ENCODE assay signal across 25 mouse cellular contexts in the genomic region with DNA sequence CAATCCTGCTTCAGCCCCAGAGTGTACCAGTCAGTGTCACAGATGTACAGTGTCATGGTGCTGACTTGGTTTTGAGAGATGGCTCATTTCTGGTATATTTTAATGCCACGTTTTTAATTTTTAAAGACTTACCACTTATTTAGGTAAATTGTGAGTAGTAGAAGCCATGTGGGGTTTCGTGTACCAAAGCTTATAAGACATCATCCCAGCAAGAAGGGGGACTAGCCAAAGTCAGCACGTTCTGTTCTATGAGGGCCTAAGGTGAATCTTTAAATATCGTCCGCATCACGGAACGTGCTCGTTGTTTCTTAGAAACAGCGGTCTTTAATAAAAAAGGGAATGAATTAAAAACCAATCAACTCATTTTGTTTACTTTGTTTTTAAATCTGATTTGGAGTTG. TPM values are rescaled to one million over a fixed set of nuclear protein-coding genes. Genes with fewer than 3 reads are reported as not detected.
DNase-seq lines count a peak whose midpoint lies in the region; ATAC-seq and TF ChIP-seq lines count a peak whose summit lies in the region.
"Had no signal": no experiment of that assay in that cellular context is flagged by ENCODE, and none has a peak within 500 bp of the region (broad histone marks: within the 10 kb centered on the region; RNA-seq: fewer than 3 reads in every experiment).

No protein-coding gene starts in this region.

- no peaks in the 10 kb centered on the region for H3K9me3 ChIP-seq in kidney, embryonic 15.5 days (replicated peaks)
- no peaks in the 10 kb centered on the region for H3K9me3 ChIP-seq in midbrain, embryonic 11.5 days (ENCODE audit: control insufficient read depth, low read length)
- no peaks in the 10 kb centered on the region for H3K9me3 ChIP-seq in midbrain, embryonic 15.5 days
- H3K9me3 ChIP-seq: forebrain, embryonic 10.5 days; forebrain, embryonic 15.5 days; G1E; heart, embryonic 12.5 days; heart, embryonic 15.5 days had no signal

- no peaks in the 10 kb centered on the region for H3K27me3 ChIP-seq in kidney, embryonic 15.5 days
- H3K27me3 ChIP-seq in midbrain, embryonic 11.5 days (ENCODE audit: control insufficient read depth, insufficient read depth, low read length), result peaks cover 11% of the 10 kb centered on the region
- H3K27me3 ChIP-seq in midbrain, embryonic 15.5 days (replicated peaks), result 0 out of 2 replicates have a peak, but pooled peaks cover 7% of the 10 kb centered on the region
- H3K27me3 ChIP-seq: CH12.LX; forebrain, embryonic 15.5 days; heart, embryonic 15.5 days; Patski had no signal

- no peak for DNase-seq in gastrocnemius, adult 2 months
- DNase-seq in gastrocnemius, adult 8-10 months (ENCODE audit: low spot score in 2 of 2), result no peak
- no peak for DNase-seq in kidney, postnatal 14 days
- DNase-seq in midbrain, embryonic 11.5 days (ENCODE audit: low spot score, missing footprints), result peak; percentile 54
- DNase-seq: adrenal gland, postnatal 10 days; adrenal gland, postnatal 36 days; B cell, adult 2 months; cerebellum, adult 18-20 months; cerebellum, adult 9-10 months; cerebellum, postnatal 14 days; gastrocnemius, postnatal 14 days; heart, adult 18-20 months; heart, postnatal 14 days had no signal

- peaks cover 60% of the 10 kb centered on the region for H3K4me1 ChIP-seq in kidney, embryonic 15.5 days
- H3K4me1 ChIP-seq in midbrain, embryonic 11.5 days (ENCODE audit: control insufficient read depth, insufficient read depth, low read length), result no peaks in the 10 kb centered on the region
- H3K4me1 ChIP-seq in midbrain, embryonic 15.5 days, result peaks cover 20% of the 10 kb centered on the region
- H3K4me1 ChIP-seq: heart, embryonic 12.5 days had no signal

- 90% methylated on average over 9 of the region's 9 CpGs for WGBS in kidney, embryonic 15.5 days
- WGBS in midbrain, embryonic 11.5 days, result 92% methylated on average over 9 of the region's 9 CpGs
- WGBS in midbrain, embryonic 15.5 days, result 85% methylated on average over 9 of the region's 9 CpGs

- peak overlapping the region; percentile 34; the same call in 1 of the 2 replicates for H3K4me2 ChIP-seq in kidney, embryonic 15.5 days
- no peak overlapping the region for H3K4me2 ChIP-seq in midbrain, embryonic 11.5 days
- H3K4me2 ChIP-seq in midbrain, embryonic 15.5 days, result no peak overlapping the region
- H3K4me2 ChIP-seq: forebrain, embryonic 15.5 days; heart, embryonic 12.5 days; heart, embryonic 15.5 days; hindbrain, embryonic 14.5 days had no signal

- peak overlapping the region; percentile 84 for H3K4me3 ChIP-seq in gastrocnemius, adult 2 months
- no peak overlapping the region for H3K4me3 ChIP-seq in kidney, embryonic 15.5 days (replicated peaks)
- H3K4me3 ChIP-seq in midbrain, embryonic 11.5 days (ENCODE audit: low read depth, low read length), result no peak overlapping the region
- no peak overlapping the region for H3K4me3 ChIP-seq in midbrain, embryonic 15.5 days
- H3K4me3 ChIP-seq: forebrain, embryonic 10.5 days; forebrain, embryonic 15.5 days; heart, embryonic 12.5 days; heart, embryonic 15.5 days had no signal

- intact Hi-C loops in gastrocnemius, adult 2 months (cut with DNase I), result no loop called here

- ATAC-seq in kidney, embryonic 15.5 days (replicated peaks; ENCODE audit: low FRiP score), result no peak
- ATAC-seq in midbrain, embryonic 11.5 days (ENCODE audit: low FRiP score), result no peak
- no peak for ATAC-seq in midbrain, embryonic 15.5 days (replicated peaks)
- ATAC-seq: forebrain, embryonic 15.5 days; hindbrain, postnatal 0 days; inflammation-experienced regulatory T-cells, adult 6 months; Patski had no signal

- no peak for TF ChIP-seq CTCF in gastrocnemius, adult 2 months (IDR thresholded peaks at IDR 0.05)

- peaks cover 64% of the 10 kb centered on the region for H3K36me3 ChIP-seq in kidney, embryonic 15.5 days
- H3K36me3 ChIP-seq in midbrain, embryonic 11.5 days (ENCODE audit: control insufficient read depth, insufficient read depth, low read length), result peaks cover 3% of the 10 kb centered on the region; the same call in 1 of the 2 replicates
- H3K36me3 ChIP-seq in midbrain, embryonic 15.5 days (replicated peaks), result no peaks in the 10 kb centered on the region

- H3K9ac ChIP-seq in kidney, embryonic 15.5 days, result no peak overlapping the region
- H3K9ac ChIP-seq in midbrain, embryonic 11.5 days (ENCODE audit: low read length), result no peak overlapping the region
- no peak overlapping the region for H3K9ac ChIP-seq in midbrain, embryonic 15.5 days
- H3K9ac ChIP-seq: forebrain, embryonic 15.5 days; heart, embryonic 12.5 days; heart, embryonic 15.5 days; hindbrain, embryonic 14.5 days had no signal

- H3K27ac ChIP-seq in gastrocnemius, adult 2 months, result peak overlapping the region; percentile 53; the same call in 1 of the 2 replicates
- H3K27ac ChIP-seq in kidney, embryonic 15.5 days, result peak overlapping the region; percentile 45; the same call in 1 of the 2 replicates
- no peak overlapping the region for H3K27ac ChIP-seq in midbrain, embryonic 11.5 days (ENCODE audit: low read depth, low read length)
- no peak overlapping the region for H3K27ac ChIP-seq in midbrain, embryonic 15.5 days
- H3K27ac ChIP-seq: forebrain, embryonic 10.5 days; forebrain, embryonic 15.5 days; heart, embryonic 15.5 days; hindbrain, embryonic 14.5 days; hindbrain, postnatal 0 days had no signal

RNA-seq across cellular contexts. Expression of a gene that starts 6.5 kb away (rescaled TPM):
- total RNA-seq in gastrocnemius, adult 2 months (2021), result 10 to 100 TPM; 12.3 to 21.8 TPM
- 10 to 100 TPM; 10.9 to 18.4 (median 12.4) TPM for total RNA-seq in gastrocnemius, adult 8-10 months (2022)
- 36.2 and 38.7 TPM in 2 replicates for polyA plus RNA-seq in kidney, embryonic 15.5 days (2015; fragmentation: Nextera tagmentation; extraction: Ambion mirVana)
- 10.0 and 10.3 TPM in 2 replicates for polyA plus RNA-seq in midbrain, embryonic 11.5 days (2014; fragmentation: Nextera tagmentation; extraction: Ambion mirVana)
- 7.1 and 7.9 TPM in 2 replicates for polyA plus RNA-seq in midbrain, embryonic 15.5 days (2015; fragmentation: Nextera tagmentation; extraction: Ambion mirVana)
- total RNA-seq: CH12.LX had no signal

Comparison
In these comparisons a context has a peak if more than half of its experiments do, and no peak if none do; other contexts are left out.
1. H3K27ac ChIP-seq: peak in gastrocnemius, adult 2 months (single experiment) and kidney, embryonic 15.5 days (single experiment); none in midbrain, embryonic 11.5 days (single experiment) and midbrain, embryonic 15.5 days (single experiment).